Comparison of ENCODE assay signal across 1 mouse cellular context in the genomic region with DNA sequence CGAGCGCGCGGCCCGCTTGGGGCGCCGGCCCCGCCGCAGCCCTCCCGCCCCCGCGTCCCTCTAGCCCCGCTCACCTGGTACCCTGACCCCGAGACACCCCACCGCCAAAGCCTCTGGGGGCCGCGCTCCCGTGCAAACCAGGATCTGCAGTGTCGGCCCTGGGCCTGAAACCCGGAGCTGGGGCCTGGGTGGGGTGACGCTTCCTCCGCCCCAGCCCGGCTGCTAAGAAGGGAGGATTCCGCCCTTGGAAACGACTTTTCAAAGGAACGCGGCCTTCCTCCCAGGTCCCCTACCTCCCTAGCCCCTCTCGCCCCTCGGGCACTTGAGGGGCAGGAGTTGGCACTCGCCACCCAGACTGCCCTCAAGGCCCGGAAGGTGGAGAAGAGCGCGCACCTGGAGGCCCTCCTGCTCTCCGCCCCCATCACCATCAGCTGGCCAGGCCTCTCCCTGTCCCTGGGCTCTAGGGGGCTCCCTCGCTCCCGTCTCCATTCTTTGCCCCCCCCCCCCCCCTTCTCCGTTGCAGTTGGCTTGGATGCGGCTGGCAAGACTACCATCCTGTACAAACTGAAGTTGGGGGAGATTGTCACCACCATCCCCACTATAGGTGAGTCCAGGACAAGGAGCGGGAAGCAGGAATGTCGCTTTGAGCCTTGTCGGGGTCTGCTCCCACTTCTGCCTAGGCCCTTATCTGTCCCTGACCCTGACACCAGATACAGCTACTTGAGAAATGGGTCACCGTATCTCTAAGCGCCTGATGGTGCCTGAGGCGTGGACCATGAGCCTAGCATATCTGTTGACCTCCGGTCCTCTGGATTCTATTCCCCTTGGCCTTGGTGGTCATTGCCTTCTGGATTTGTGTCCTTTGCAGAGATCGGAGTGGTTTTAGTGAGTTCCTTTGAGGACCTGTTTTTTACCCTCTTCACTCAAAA.
TF ChIP-seq lines count a peak whose summit lies in the region.

No protein-coding gene starts in this region.

TF ChIP-seq in MEL, 35 proteins besides CTCF, POLR2A, EP300 and RAD21 (continued from another document):
- TF ChIP-seq ZNF384 (IDR thresholded peaks at IDR 0.05; ENCODE audit: low read depth, low read length): no peak
- TF ChIP-seq POLR2AphosphoS2 (IDR thresholded peaks at IDR 0.05; ENCODE audit: low read length): no peak
- no peak for TF ChIP-seq CHD1 (IDR thresholded peaks at IDR 0.05; ENCODE audit: low read depth, low read length)
- no peak for TF ChIP-seq USF1 (IDR thresholded peaks at IDR 0.05; ENCODE audit: low read depth, low read length)
- TF ChIP-seq BHLHE40 (IDR thresholded peaks at IDR 0.05; ENCODE audit: borderline replicate concordance, low read depth, low read length): no peak
- TF ChIP-seq MAX (IDR thresholded peaks at IDR 0.05; ENCODE audit: low read length): no peak
- no peak for TF ChIP-seq MYC (IDR thresholded peaks at IDR 0.05; ENCODE audit: low read depth, low read length)
- TF ChIP-seq SIN3A (IDR thresholded peaks at IDR 0.05; ENCODE audit: low read length): peak; percentile 52
- TF ChIP-seq UBTF (IDR thresholded peaks at IDR 0.05; ENCODE audit: borderline replicate concordance, insufficient read depth, low read depth, low read length): no peak
- peak; percentile 48; the same call in 1 of the 2 replicates for TF ChIP-seq TCF12 (IDR thresholded peaks at IDR 0.05; ENCODE audit: low read depth, low read length)
- TF ChIP-seq ZMIZ1 (IDR thresholded peaks at IDR 0.05; ENCODE audit: low read depth, low read length): no peak
- no peak for TF ChIP-seq ZC3H11A (IDR thresholded peaks at IDR 0.05; ENCODE audit: low read depth, low read length)
- TF ChIP-seq CHD2 (IDR thresholded peaks at IDR 0.05; ENCODE audit: low read length): no peak
